Mouse (Mus musculus): Measurements from ENCODE around the gene Tnfrsf1a. TPM values are rescaled to one million over a fixed set of nuclear protein-coding genes. Genes with fewer than 3 reads are reported as not detected.

Tnfrsf1a gene
- total and polyA plus RNA-seq, 3 experiments, result 0.04 TPM; not detected in 2

- Histone ChIP-seq H3K4me1 (ENCODE audit: insufficient read depth, low read depth, low read length) (no peaks in the 10 kb centered on the region), H3K4me3 (ENCODE audit: low read depth, low read length) (no peak overlapping the region), H3K36me3 (replicated peaks) (no peaks in the 10 kb centered on the region), H3K9me3 (replicated peaks) (peaks cover 61% of the 10 kb centered on the region), H3K27me3 (ENCODE audit: insufficient read depth, low read length) (no peaks in the 10 kb centered on the region)
- DNase-seq (ENCODE audit: low spot score), result no peak
- no peak for ATAC-seq (ENCODE audit: extremely low read depth, insufficient number of reproducible peaks, low FRiP score, poor library complexity, severe bottlenecking)
- no peak for TF ChIP-seq TAL1 (conservative IDR thresholded peaks at IDR 0.05; ENCODE audit: low read depth, low read length)
Measured at GRCm38 (mm10) chr6:125351368-125352045, 2.3 kb downstream of the Tnfrsf1a start.

- TF ChIP-seq GATA2 (IDR thresholded peaks at IDR 0.05; ENCODE audit: borderline replicate concordance, low read depth, low read length) (no peak), GATA1 (IDR thresholded peaks at IDR 0.05; ENCODE audit: borderline replicate concordance, low read length) (no peak), POLR2AphosphoS5 (IDR thresholded peaks at IDR 0.05; ENCODE audit: insufficient replicate concordance, low read depth, low read length) (no peak), CTCF (IDR thresholded peaks at IDR 0.05; ENCODE audit: low read depth, low read length) (no peak), TAL1 (conservative IDR thresholded peaks at IDR 0.05; ENCODE audit: low read depth, low read length) (no peak)
- no peak for ATAC-seq (ENCODE audit: extremely low read depth, insufficient number of reproducible peaks, low FRiP score, poor library complexity, severe bottlenecking)
- H3K27me3 ChIP-seq (ENCODE audit: insufficient read depth, low read length), result no peaks in the 10 kb centered on the region
- DNase-seq (ENCODE audit: low spot score), result no peak
- no peak overlapping the region for H3K4me3 ChIP-seq (ENCODE audit: low read depth, low read length)
- peaks cover 64% of the 10 kb centered on the region for H3K9me3 ChIP-seq (replicated peaks)
- H3K4me1 ChIP-seq (ENCODE audit: insufficient read depth, low read depth, low read length), result no peaks in the 10 kb centered on the region
- H3K36me3 ChIP-seq (replicated peaks), result no peaks in the 10 kb centered on the region
Measured at GRCm38 (mm10) chr6:125352046-125352384, 2.9 kb downstream of the Tnfrsf1a start.

- H3K27me3 ChIP-seq (ENCODE audit: insufficient read depth, low read length), result no peaks in the 10 kb centered on the region
- no peaks in the 10 kb centered on the region for H3K36me3 ChIP-seq (replicated peaks)
- ATAC-seq (ENCODE audit: extremely low read depth, insufficient number of reproducible peaks, low FRiP score, poor library complexity, severe bottlenecking), result no peak
- no peak for TF ChIP-seq POLR2AphosphoS5 (IDR thresholded peaks at IDR 0.05; ENCODE audit: insufficient replicate concordance, low read depth, low read length)
- TF ChIP-seq TAL1 (conservative IDR thresholded peaks at IDR 0.05; ENCODE audit: low read depth, low read length), result no peak
- no peak for TF ChIP-seq GATA1 (IDR thresholded peaks at IDR 0.05; ENCODE audit: borderline replicate concordance, low read length)
- no peak for TF ChIP-seq GATA2 (IDR thresholded peaks at IDR 0.05; ENCODE audit: borderline replicate concordance, low read depth, low read length)
- no peak for TF ChIP-seq CTCF (IDR thresholded peaks at IDR 0.05; ENCODE audit: low read depth, low read length)
- H3K4me3 ChIP-seq (ENCODE audit: low read depth, low read length), result no peak overlapping the region
- no peak for DNase-seq (ENCODE audit: low spot score)
- H3K4me1 ChIP-seq (ENCODE audit: insufficient read depth, low read depth, low read length), result no peaks in the 10 kb centered on the region
- peaks cover 72% of the 10 kb centered on the region for H3K9me3 ChIP-seq (replicated peaks)
Measured at GRCm38 (mm10) chr6:125352811-125353210, 3.6 kb downstream of the Tnfrsf1a start.

- no peaks in the 10 kb centered on the region for H3K27me3 ChIP-seq (ENCODE audit: insufficient read depth, low read length)
- no peak for TF ChIP-seq POLR2AphosphoS5 (IDR thresholded peaks at IDR 0.05; ENCODE audit: insufficient replicate concordance, low read depth, low read length)
- TF ChIP-seq GATA2 (IDR thresholded peaks at IDR 0.05; ENCODE audit: borderline replicate concordance, low read depth, low read length), result no peak
- no peak for TF ChIP-seq TAL1 (conservative IDR thresholded peaks at IDR 0.05; ENCODE audit: low read depth, low read length)
- no peak for TF ChIP-seq CTCF (IDR thresholded peaks at IDR 0.05; ENCODE audit: low read depth, low read length)
- TF ChIP-seq GATA1 (IDR thresholded peaks at IDR 0.05; ENCODE audit: borderline replicate concordance, low read length), result no peak
- H3K36me3 ChIP-seq (replicated peaks), result no peaks in the 10 kb centered on the region
- no peak overlapping the region for H3K4me3 ChIP-seq (ENCODE audit: low read depth, low read length)
- peaks cover 74% of the 10 kb centered on the region for H3K9me3 ChIP-seq (replicated peaks)
- DNase-seq (ENCODE audit: low spot score) (no peak), ATAC-seq (ENCODE audit: extremely low read depth, insufficient number of reproducible peaks, low FRiP score, poor library complexity, severe bottlenecking) (no peak)
- H3K4me1 ChIP-seq (ENCODE audit: insufficient read depth, low read depth, low read length), result no peaks in the 10 kb centered on the region
Measured at GRCm38 (mm10) chr6:125353221-125353620, 4.1 kb downstream of the Tnfrsf1a start.

- ATAC-seq (ENCODE audit: extremely low read depth, insufficient number of reproducible peaks, low FRiP score, poor library complexity, severe bottlenecking), result no peak
- no peak for DNase-seq (ENCODE audit: low spot score)
- Histone ChIP-seq H3K27me3 (ENCODE audit: insufficient read depth, low read length) (no peaks in the 10 kb centered on the region), H3K4me3 (ENCODE audit: low read depth, low read length) (no peak overlapping the region), H3K4me1 (ENCODE audit: insufficient read depth, low read depth, low read length) (no peaks in the 10 kb centered on the region), H3K9me3 (replicated peaks) (peaks cover 74% of the 10 kb centered on the region), H3K36me3 (replicated peaks) (no peaks in the 10 kb centered on the region)
- TF ChIP-seq TAL1 (conservative IDR thresholded peaks at IDR 0.05; ENCODE audit: low read depth, low read length) (no peak), CTCF (IDR thresholded peaks at IDR 0.05; ENCODE audit: low read depth, low read length) (no peak), GATA1 (IDR thresholded peaks at IDR 0.05; ENCODE audit: borderline replicate concordance, low read length) (no peak), GATA2 (IDR thresholded peaks at IDR 0.05; ENCODE audit: borderline replicate concordance, low read depth, low read length) (no peak), POLR2AphosphoS5 (IDR thresholded peaks at IDR 0.05; ENCODE audit: insufficient replicate concordance, low read depth, low read length) (no peak)
Measured at GRCm38 (mm10) chr6:125353655-125354054, 4.5 kb downstream of the Tnfrsf1a start.

- TF ChIP-seq TAL1 (conservative IDR thresholded peaks at IDR 0.05; ENCODE audit: low read depth, low read length) (no peak), GATA1 (IDR thresholded peaks at IDR 0.05; ENCODE audit: borderline replicate concordance, low read length) (no peak), CTCF (IDR thresholded peaks at IDR 0.05; ENCODE audit: low read depth, low read length) (no peak), GATA2 (IDR thresholded peaks at IDR 0.05; ENCODE audit: borderline replicate concordance, low read depth, low read length) (no peak), POLR2AphosphoS5 (IDR thresholded peaks at IDR 0.05; ENCODE audit: insufficient replicate concordance, low read depth, low read length) (no peak)
- ATAC-seq (ENCODE audit: extremely low read depth, insufficient number of reproducible peaks, low FRiP score, poor library complexity, severe bottlenecking) (no peak), DNase-seq (ENCODE audit: low spot score) (no peak)
- Histone ChIP-seq H3K27me3 (ENCODE audit: insufficient read depth, low read length) (no peaks in the 10 kb centered on the region), H3K36me3 (replicated peaks) (no peaks in the 10 kb centered on the region), H3K4me3 (ENCODE audit: low read depth, low read length) (no peak overlapping the region), H3K4me1 (ENCODE audit: insufficient read depth, low read depth, low read length) (no peaks in the 10 kb centered on the region), H3K9me3 (replicated peaks) (peaks cover 75% of the 10 kb centered on the region)
Measured at GRCm38 (mm10) chr6:125354352-125355151, 5.4 kb downstream of the Tnfrsf1a start.
